Mouse (Mus musculus) megakaryocyte, embryonic 14.5 days (primary cell): ENCODE results near the gene Stk31.

Experiments used
- FLI1 ChIP-seq: IDR thresholded peaks from 2 replicates; pipeline ENCODE4 v1.6.1; 2012; ENCODE audit warnings: low read length, inconsistent platforms, mixed read lengths
- GATA1 ChIP-seq: IDR thresholded peaks from 3 replicates; pipeline ENCODE4 v1.6.1; 2012; ENCODE audit warnings: mixed read lengths, low read length, inconsistent platforms, borderline replicate concordance

DNA sequence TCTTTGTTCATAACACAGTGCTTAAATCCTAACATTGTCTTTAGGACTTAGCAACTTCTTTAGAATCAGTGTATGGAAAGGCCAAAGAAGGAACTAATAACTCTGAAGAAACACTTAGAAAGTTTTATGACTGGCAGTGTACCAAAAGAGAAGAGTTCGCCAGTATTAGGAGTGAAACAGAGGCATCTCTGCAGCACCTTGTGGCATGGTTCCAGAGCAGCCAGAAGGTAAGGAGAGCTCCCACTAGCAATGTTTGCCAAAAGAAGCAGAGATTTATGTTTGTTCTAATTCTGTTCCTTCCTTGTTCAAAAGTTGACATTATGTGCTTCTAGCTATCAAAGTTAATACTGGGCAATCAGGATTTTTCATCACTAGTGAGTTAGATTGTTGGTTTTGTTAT, 41.9 kb downstream of the Stk31 start:
- TF ChIP-seq GATA1, result no peak
- no peak for TF ChIP-seq FLI1
